Mouse (Mus musculus): ENCODE results near the gene Cox7a1. TPM values are rescaled to one million over a fixed set of nuclear protein-coding genes. Genes with fewer than 3 reads are reported as not detected.
A peak's percentile ranks its signal among the peaks of the same experiment; 100 is the strongest.
"Not testable (repeated sequence)": the region's sequence is repeated elsewhere in the genome, so short reads cannot be mapped to it uniquely, and the experiment has no call there.

Gene Cox7a1
- polyA plus RNA-seq, 1 experiment from 2014 or later = 330 TPM

DNA sequence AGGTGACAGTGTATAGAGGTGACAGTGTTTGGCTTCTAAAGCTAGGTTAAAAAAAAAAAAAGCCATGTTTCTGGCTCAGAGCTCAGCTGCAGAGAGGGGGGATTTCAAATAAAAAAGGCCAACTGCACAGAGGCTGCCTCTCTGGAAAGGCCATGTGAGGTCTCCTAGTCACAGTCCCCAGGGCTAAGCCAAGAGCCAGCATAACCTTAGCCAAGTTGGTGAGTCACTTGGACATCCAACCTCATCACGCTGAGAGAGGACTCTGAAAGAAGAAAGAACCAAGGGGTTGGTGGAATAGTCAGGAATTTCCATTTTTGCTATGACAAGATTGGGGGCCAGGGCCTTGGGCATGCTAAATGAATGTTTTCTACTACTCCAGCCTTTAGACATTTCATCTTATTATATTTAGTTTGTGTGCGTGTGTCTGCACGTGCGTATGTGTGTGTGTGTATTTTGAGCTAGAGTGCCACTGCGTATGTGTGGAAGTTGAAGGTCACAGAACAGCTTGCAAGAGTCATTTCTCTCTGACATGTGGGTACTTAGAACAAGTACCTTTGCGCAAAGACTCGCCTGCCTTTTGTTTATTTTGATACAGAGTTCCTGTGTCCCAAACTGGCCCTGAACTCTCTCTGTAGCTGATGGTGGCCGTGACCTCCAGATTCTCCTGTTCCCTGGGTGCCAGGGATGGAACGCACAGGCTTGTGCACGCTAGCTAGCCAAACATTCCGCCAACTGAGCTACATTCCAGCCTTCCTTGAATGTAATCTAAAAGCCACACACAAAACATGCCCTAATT lies 19.1 kb downstream of the Cox7a1 start:
- Histone ChIP-seq H3K4me3 (no peak overlapping the region), H3K27ac (replicated peaks) (no peak overlapping the region), H3K9me3 (no peaks in the 10 kb centered on the region), H3K36me3 (no peaks in the 10 kb centered on the region), H3K27me3 (replicated peaks) (no peaks in the 10 kb centered on the region), H3K4me1 (peaks cover 18% of the 10 kb centered on the region), H3K4me2 (no peak overlapping the region), H3K9ac (no peak overlapping the region)
- WGBS = 64% methylated on average over 11 of the region's 11 CpGs
- no peak for ATAC-seq (ENCODE audit: extremely low read depth, insufficient number of reproducible peaks, low FRiP score, low TSS enrichment)

DNA sequence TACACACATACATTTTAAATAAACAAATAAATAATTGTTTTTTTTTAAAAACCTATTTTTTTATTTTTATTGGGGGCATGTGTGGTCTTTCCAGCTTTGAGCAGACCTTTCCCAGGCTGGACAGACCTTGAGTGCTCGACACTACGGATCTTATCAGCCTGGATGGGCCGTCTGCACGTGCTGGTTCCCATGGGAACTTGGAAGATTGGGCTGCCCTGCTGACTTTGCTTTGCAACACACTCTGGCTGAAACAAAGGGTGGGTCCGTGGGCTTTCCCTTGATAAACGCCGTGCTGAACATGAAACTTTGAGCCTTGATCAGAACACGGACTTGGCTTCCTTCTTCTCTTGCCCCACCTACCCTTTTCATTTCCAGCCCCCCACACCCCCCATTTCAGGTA lies 20.4 kb downstream of the Cox7a1 start:
- ATAC-seq (ENCODE audit: extremely low read depth, insufficient number of reproducible peaks, low FRiP score, low TSS enrichment) = no peak
- H3K4me1 ChIP-seq = peaks cover 13% of the 10 kb centered on the region; the same call in 1 of the 2 replicates
- peak overlapping the region; percentile 43 for H3K4me2 ChIP-seq
- H3K9me3 ChIP-seq = no peaks in the 10 kb centered on the region
- H3K36me3 ChIP-seq = no peaks in the 10 kb centered on the region
- no peaks in the 10 kb centered on the region for H3K27me3 ChIP-seq (replicated peaks)
- peak overlapping the region; percentile 54 for H3K9ac ChIP-seq
- WGBS = 13% methylated on average over 8 of the region's 8 CpGs
- H3K27ac ChIP-seq (replicated peaks) = no peak overlapping the region
- no peak overlapping the region for H3K4me3 ChIP-seq

DNA sequence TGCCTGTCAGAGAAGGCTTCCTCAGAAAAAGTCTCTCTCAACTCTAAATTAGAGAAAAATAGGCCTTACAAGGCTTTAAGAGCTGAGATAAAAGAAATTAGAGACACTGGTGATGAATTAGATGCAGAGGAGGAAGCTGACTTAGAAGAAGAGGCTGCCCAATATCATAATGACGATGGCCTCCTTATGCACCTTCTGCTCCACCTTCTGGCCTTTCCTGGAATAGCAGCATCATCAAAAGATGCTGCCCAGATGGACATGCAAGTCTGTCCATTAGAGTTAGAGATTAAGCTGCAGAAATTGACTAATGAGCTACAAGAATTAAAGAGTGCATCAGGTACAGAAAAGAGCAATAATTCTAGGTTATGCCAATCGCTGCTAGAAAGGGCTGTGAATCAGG lies 21.4 kb downstream of the Cox7a1 start:
- Histone ChIP-seq H3K27me3 (replicated peaks) (no peaks in the 10 kb centered on the region), H3K9me3 (no peaks in the 10 kb centered on the region), H3K4me2 (no peak overlapping the region), H3K4me3 (no peak overlapping the region), H3K4me1 (peaks cover 13% of the 10 kb centered on the region; the same call in 1 of the 2 replicates), H3K9ac (no peak overlapping the region), H3K36me3 (no peaks in the 10 kb centered on the region), H3K27ac (replicated peaks) (no peak overlapping the region)
- 4% methylated on average over 2 of the region's 2 CpGs for WGBS
- no peak for ATAC-seq (ENCODE audit: extremely low read depth, insufficient number of reproducible peaks, low FRiP score, low TSS enrichment)

DNA sequence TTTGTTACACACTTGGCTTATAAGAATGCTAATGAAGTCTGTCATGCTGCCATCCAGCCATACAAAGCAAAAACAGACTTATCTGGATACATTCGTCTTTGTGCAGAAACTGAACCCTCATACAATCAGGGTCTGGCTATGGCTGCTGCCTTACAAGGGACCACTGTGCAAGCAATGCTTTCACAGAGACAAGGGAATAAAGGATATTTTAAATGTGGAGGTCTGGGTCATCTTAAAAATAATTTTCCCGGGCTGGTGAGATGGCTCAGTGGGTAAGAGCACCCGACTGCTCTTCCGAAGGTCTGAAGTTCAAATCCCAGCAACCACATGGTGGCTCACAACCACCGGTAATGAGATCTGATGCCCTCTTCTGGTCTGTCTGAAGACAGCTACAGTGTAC lies 22.4 kb downstream of the Cox7a1 start:
- not testable (repeated sequence) for H3K36me3 ChIP-seq; ATAC-seq (ENCODE audit: extremely low read depth, insufficient number of reproducible peaks, low FRiP score, low TSS enrichment); H3K9me3 ChIP-seq; H3K9ac ChIP-seq; H3K4me3 ChIP-seq; H3K27me3 ChIP-seq (replicated peaks); H3K4me2 ChIP-seq; H3K27ac ChIP-seq (replicated peaks)
- H3K4me1 ChIP-seq = peaks cover 13% of the 10 kb centered on the region; the same call in 1 of the 2 replicates
- WGBS = 53% methylated on average over 5 of the region's 5 CpGs

DNA sequence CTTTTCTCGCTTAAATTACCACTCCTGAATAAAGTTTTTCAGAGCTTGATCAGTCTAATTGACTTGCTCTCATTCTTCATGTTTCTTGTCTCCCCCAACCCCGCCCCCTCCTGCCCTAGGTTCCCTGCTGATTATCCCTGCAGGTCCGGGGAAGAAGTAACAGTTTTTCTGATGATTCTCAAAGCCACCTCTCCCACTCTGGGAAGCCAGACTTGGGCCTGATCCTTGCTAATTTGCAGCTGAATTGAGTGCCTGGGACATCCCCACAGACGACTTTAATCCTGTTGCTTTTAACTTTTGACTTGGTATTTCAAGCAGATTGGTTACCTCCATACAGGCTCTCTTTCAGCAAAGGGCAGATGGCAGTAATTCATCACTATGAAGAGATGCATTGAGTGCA lies 27.1 kb downstream of the Cox7a1 start:
- no peak for ATAC-seq (ENCODE audit: extremely low read depth, insufficient number of reproducible peaks, low FRiP score, low TSS enrichment)
- WGBS = 24% methylated on average over 4 of the region's 4 CpGs
- Histone ChIP-seq H3K27ac (replicated peaks) (no peak overlapping the region), H3K9ac (no peak overlapping the region), H3K4me1 (no peaks in the 10 kb centered on the region), H3K4me2 (no peak overlapping the region), H3K36me3 (no peaks in the 10 kb centered on the region), H3K9me3 (no peaks in the 10 kb centered on the region), H3K27me3 (replicated peaks) (no peaks in the 10 kb centered on the region), H3K4me3 (no peak overlapping the region)

DNA sequence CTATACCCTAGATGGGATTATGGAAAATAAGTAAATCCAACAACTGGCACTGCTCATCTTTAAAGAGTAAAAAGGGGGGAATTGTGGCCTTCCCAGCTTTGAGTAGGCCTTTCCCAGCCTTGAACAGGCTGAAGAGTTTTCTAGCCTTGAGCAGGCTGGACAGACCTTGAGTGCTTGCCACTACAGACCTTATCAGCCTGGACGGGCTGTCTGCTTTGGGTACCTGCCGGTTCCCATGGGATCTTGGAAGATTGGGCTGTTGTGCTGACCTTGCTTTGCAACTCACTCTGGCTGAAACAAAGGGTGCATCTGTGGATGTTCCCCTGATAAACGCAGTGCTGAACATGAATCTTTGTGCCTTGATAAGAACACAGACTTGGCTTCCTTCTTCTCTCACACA lies 29.9 kb downstream of the Cox7a1 start:
- no peak overlapping the region for H3K4me3 ChIP-seq
- WGBS = 69% methylated on average over 3 of the region's 3 CpGs
- H3K27me3 ChIP-seq (replicated peaks) = no peaks in the 10 kb centered on the region
- no peak overlapping the region for H3K4me2 ChIP-seq
- ATAC-seq (ENCODE audit: extremely low read depth, insufficient number of reproducible peaks, low FRiP score, low TSS enrichment) = no peak
- no peaks in the 10 kb centered on the region for H3K36me3 ChIP-seq
- H3K4me1 ChIP-seq = peaks cover 3% of the 10 kb centered on the region; the same call in 1 of the 2 replicates
- H3K27ac ChIP-seq (replicated peaks) = no peak overlapping the region
- H3K9ac ChIP-seq = no peak overlapping the region
- H3K9me3 ChIP-seq = no peaks in the 10 kb centered on the region

DNA sequence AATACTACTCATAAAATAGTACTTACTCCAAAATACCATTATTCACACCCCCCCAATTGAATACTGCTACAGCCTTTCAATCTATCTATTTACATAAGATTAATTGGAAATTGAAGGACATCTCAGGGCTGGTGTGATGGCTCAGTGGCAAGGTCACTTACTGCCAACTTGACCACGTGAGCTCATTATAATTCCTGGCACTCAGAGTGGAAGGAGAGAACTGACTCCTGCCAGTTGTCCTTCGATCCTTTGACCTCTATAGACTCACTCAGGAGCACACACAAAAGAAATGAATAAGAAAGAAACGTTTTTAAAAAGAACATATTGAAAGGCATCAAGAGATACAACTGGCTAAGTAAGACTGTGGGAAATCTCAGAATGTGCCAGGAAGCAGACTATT lies 31.9 kb downstream of the Cox7a1 start:
- Histone ChIP-seq H3K27ac (replicated peaks) (no peak overlapping the region), H3K27me3 (replicated peaks) (no peaks in the 10 kb centered on the region)
- no peak for ATAC-seq (ENCODE audit: extremely low read depth, insufficient number of reproducible peaks, low FRiP score, low TSS enrichment)

DNA sequence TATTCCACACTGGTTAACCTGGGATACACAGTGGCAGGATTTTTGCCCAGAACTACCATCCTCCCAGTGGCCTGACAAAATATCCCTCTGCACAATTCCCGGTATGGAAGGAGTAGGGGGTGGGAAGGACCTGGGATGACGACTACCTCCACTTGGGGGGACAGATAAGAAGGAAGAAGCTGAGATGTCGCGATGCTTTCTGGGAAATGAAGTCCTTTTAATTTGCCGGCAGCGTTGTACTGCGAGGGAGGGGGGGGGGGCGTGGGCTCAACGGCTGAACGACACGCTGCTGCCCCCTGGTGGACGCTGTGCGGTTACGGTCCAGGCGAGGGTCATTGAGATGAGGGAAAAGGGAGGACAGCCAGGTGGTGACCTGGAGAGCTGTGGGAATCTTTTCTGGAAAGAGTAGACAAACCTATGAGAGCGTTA lies 32.8 kb downstream of the Cox7a1 start:
- Histone ChIP-seq H3K27ac (replicated peaks) (no peak overlapping the region), H3K9me3 (no peaks in the 10 kb centered on the region), H3K4me2 (peak overlapping the region; percentile 62), H3K4me1 (peaks cover 12% of the 10 kb centered on the region), H3K9ac (0 out of 2 replicates have a peak overlapping the region, but pooled peaks have one; percentile 33), H3K36me3 (no peaks in the 10 kb centered on the region), H3K4me3 (peak overlapping the region; percentile 18; the same call in 1 of the 2 replicates), H3K27me3 (replicated peaks) (no peaks in the 10 kb centered on the region)
- peak; percentile 77 for ATAC-seq (ENCODE audit: extremely low read depth, insufficient number of reproducible peaks, low FRiP score, low TSS enrichment)
- under 1% methylated on average over 16 of the region's 16 CpGs for WGBS

More for the DNA sequence above, 31.9 kb downstream of the Cox7a1 start:
- no peak overlapping the region for H3K9ac ChIP-seq
- peaks cover 12% of the 10 kb centered on the region for H3K4me1 ChIP-seq
- H3K4me2 ChIP-seq = no peak overlapping the region
- 77% methylated on average over 3 of the region's 3 CpGs for WGBS
- no peaks in the 10 kb centered on the region for H3K9me3 ChIP-seq
- no peaks in the 10 kb centered on the region for H3K36me3 ChIP-seq
- H3K4me3 ChIP-seq = no peak overlapping the region

DNA sequence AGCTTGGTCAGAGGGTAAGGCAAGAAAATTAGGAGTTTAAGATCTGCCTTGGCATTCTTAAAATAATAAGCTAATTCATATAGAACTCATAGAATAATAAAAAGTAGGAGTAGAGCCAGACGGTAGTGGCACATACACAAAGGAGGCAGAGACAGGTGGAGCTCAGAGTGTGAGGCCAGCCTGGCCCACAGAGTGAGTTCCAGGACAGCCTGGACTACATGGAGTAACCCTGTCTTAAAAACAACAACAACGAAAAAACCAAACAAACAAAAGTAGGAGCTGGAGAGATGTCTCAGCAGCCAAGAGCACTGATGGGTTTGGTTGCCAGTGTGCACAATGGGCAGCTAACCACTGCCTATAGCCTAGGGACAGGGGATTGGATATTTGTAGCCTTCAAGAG lies 33.3 kb downstream of the Cox7a1 start:
- 68% methylated on average over 2 of the region's 2 CpGs for WGBS
- Histone ChIP-seq H3K27ac (replicated peaks) (no peak overlapping the region), H3K9me3 (no peaks in the 10 kb centered on the region), H3K4me2 (no peak overlapping the region), H3K36me3 (0 out of 2 replicates have a peak, but pooled peaks cover under 1% of the 10 kb centered on the region), H3K9ac (no peak overlapping the region), H3K27me3 (replicated peaks) (no peaks in the 10 kb centered on the region), H3K4me3 (no peak overlapping the region), H3K4me1 (peaks cover 12% of the 10 kb centered on the region)
- ATAC-seq (ENCODE audit: extremely low read depth, insufficient number of reproducible peaks, low FRiP score, low TSS enrichment) = no peak

DNA sequence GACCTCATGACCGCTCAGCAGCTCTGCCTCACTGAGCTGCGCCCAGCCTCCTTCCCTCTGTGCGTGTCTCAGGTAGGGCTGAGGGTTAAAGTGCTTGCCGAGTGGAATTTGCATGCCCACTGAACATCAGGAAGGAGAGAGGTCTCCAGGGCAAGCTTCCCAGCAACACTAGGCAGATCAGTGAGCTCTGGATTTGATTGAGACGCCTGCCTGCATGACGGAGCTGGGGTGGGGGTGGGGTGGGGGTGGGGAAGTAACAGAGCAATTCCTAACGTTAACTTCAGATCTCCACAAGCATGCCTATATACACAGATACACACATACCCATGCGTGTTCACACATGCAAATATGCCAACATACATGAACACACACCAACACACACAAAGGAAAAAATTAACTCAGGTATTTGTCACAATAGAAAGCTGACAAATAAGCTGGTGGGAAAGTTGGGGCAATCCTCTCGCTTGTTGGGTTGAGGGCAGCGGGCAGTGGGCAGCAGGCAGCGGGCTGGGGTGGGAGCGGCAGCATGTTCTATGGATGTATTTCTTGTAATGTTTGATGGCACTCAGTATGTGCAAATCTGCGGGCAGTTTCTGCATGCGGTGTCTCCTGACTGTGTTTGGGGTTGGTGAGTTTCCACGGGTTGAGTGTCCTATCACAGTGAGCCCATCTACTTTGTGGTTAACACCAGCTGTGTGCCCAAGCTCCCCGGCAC lies 35.5 kb downstream of the Cox7a1 start:
- peaks cover 12% of the 10 kb centered on the region for H3K4me1 ChIP-seq
- peaks cover 23% of the 10 kb centered on the region for H3K36me3 ChIP-seq
- WGBS = 4% methylated on average over 16 of the region's 16 CpGs
- peak overlapping the region; percentile 93 for H3K4me2 ChIP-seq
- H3K4me3 ChIP-seq = peak overlapping the region; percentile 61
- H3K27me3 ChIP-seq (replicated peaks) = no peaks in the 10 kb centered on the region
- H3K9ac ChIP-seq = peak overlapping the region; percentile 85
- H3K27ac ChIP-seq (replicated peaks) = peak overlapping the region; percentile 61
- no peak for ATAC-seq (ENCODE audit: extremely low read depth, insufficient number of reproducible peaks, low FRiP score, low TSS enrichment)
- H3K9me3 ChIP-seq = no peaks in the 10 kb centered on the region

DNA sequence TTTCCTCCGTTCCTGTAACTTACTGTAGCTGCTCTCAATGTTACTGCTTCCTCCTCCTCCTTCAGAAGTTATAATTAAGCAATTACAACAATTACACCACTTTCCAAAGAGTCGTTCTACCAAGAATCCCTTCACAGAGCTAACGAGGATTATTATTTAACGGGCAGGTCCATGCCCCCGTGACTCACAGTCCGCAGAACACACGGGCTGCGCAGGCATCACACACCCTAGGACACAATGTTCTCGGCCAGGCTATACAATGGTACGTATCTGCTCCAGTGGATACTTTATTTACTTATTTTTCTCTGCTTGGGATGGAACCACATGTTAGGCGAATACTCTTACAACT lies 36.0 kb downstream of the Cox7a1 start:
- H3K27ac ChIP-seq (replicated peaks) = peak overlapping the region; percentile 16; the same call in 1 of the 2 replicates
- peak overlapping the region; percentile 93 for H3K4me2 ChIP-seq
- 20% methylated on average over 11 of the region's 11 CpGs for WGBS
- no peaks in the 10 kb centered on the region for H3K27me3 ChIP-seq (replicated peaks)
- peak overlapping the region; percentile 61 for H3K4me3 ChIP-seq
- peaks cover 12% of the 10 kb centered on the region for H3K4me1 ChIP-seq
- ATAC-seq (ENCODE audit: extremely low read depth, insufficient number of reproducible peaks, low FRiP score, low TSS enrichment) = no peak
- H3K36me3 ChIP-seq = peaks cover 28% of the 10 kb centered on the region
- H3K9me3 ChIP-seq = no peaks in the 10 kb centered on the region
- peak overlapping the region; percentile 85 for H3K9ac ChIP-seq
